Mouse (Mus musculus) hindbrain, embryonic 13.5 days (tissue): ENCODE data around the gene Tceanc. TPM values are rescaled to one million over a fixed set of nuclear protein-coding genes. Genes with fewer than 3 reads are reported as not detected.

Source experiments
- ATAC-seq: fragments of 200-750 bp; cut with Nextera tagmentation; 2 replicates; pipeline ENCODE4 v1.8.0; 2017; ENCODE audit warnings: moderate TSS enrichment; ENCODE audit not compliant: low FRiP score
- H3K27ac ChIP-seq: fragments of 300-500 bp; sonication (generic); 2 replicates; pipeline ENCODE4 v1.5.1; 2015; ENCODE audit warnings: inconsistent platforms, mild to moderate bottlenecking, moderate library complexity
- H3K27me3 ChIP-seq: fragments of 300-500 bp; sonication (generic); 2 replicates; pipeline ENCODE4 v1.6.1; 2015; ENCODE audit warnings: mild to moderate bottlenecking, inconsistent platforms
- H3K36me3 ChIP-seq: fragments of 300-500 bp; sonication (generic); 2 replicates; pipeline ENCODE4 v1.6.1; 2015; ENCODE audit warnings: mild to moderate bottlenecking, inconsistent platforms
- H3K4me1 ChIP-seq: fragments of 300-500 bp; sonication (generic); replicated peaks from 2 replicates; pipeline ENCODE4 v1.6.1; 2015; ENCODE audit warnings: inconsistent platforms
- H3K4me2 ChIP-seq: fragments of 300-500 bp; sonication (generic); 2 replicates; pipeline ENCODE4 v1.6.1; 2015; ENCODE audit warnings: inconsistent platforms, mild to moderate bottlenecking, moderate library complexity
- H3K4me3 ChIP-seq: fragments of 300-500 bp; sonication (generic); 2 replicates; pipeline ENCODE4 v1.5.1; 2015; ENCODE audit warnings: mild to moderate bottlenecking, inconsistent platforms
- H3K9ac ChIP-seq: fragments of 300-500 bp; sonication (generic); 2 replicates; pipeline ENCODE4 v1.6.1; 2015; ENCODE audit warnings: mild to moderate bottlenecking, inconsistent platforms
- H3K9me3 ChIP-seq: fragments of 300-500 bp; sonication (generic); 2 replicates; pipeline ENCODE4 v1.6.1; 2016; ENCODE audit warnings: inconsistent platforms
- WGBS: fragments of 180-500 bp; shearing (Covaris S2); methylation state at CpG from one replicate; pipeline ENCODE4 v1.1.7; 2015; 5-methylcytosine and 5-hydroxymethylcytosine counted together
- polyA plus RNA-seq: library from polyadenylated mRNA; unstranded; fragments of >200 nt; fragmentation: Nextera tagmentation; extraction: Ambion mirVana; gene quantifications from 2 replicates; pipeline ENCODE4 v1.2.1, GENCODE M21; 2015

Tceanc gene
- 8.3 and 8.5 TPM in 2 replicates for polyA plus RNA-seq

DNA sequence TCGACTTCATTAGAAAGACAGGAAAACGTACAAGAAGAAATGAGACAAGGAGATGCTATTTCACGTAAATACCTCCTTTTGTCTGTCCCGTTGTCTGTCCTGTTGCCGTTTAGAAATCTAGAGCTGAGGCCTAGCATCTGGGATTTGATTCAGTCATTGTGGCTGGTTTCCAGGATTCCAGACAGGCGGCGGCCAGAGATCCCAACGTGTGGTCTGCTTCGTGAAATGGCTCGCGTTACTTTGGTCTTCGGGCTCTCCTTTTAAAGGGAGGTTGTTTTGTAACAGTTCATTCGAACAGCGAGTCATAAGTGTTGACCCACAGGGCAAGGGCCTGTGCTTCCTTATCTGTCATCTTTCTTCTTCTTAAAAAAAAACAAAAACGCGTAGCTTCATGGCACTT lies at the start of gene Tceanc:
Tceanc (minus strand) TSS at position 223 of the 400 bp plus-strand sequence.
- no peak for ATAC-seq
- H3K4me1 ChIP-seq = no peaks in the 10 kb centered on the region
- no peak within 1 kb of the TSS for H3K27ac ChIP-seq
- WGBS = 74% methylated on average over 16 of the region's 16 CpGs
- peaks cover 20% of the 10 kb centered on the region; the same call in 1 of the 2 replicates for H3K27me3 ChIP-seq
- H3K36me3 ChIP-seq = no peaks in the 10 kb centered on the region
- no peak within 1 kb of the TSS for H3K4me3 ChIP-seq
- no peak within 1 kb of the TSS for H3K4me2 ChIP-seq
- H3K9ac ChIP-seq = no peak within 1 kb of the TSS
- H3K9me3 ChIP-seq = no peaks in the 10 kb centered on the region

DNA sequence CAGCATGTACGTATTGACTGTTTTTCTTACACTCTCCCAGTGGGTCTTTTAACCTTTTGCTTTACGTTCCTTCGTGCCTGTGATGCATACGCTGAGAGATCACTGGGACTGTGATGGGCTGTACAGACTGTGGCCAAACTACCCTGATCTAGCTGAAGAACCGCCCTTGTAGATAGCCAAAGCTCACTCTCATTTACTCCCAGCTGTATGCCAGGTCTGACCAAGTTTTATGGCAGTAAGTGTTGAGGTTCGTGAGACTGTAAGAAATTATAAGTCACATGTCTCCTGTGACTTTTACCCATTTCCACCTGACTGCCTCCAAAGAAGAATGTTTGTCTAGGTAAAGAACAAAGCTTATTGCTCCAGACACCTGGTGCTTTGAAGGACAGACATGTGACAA lies 47.6 kb upstream of the Tceanc start:
- Histone ChIP-seq H3K4me2 (no peak overlapping the region), H3K9ac (no peak overlapping the region), H3K27me3 (no peaks in the 10 kb centered on the region), H3K4me1 (no peaks in the 10 kb centered on the region), H3K4me3 (no peak overlapping the region), H3K36me3 (no peaks in the 10 kb centered on the region), H3K27ac (no peak overlapping the region), H3K9me3 (no peaks in the 10 kb centered on the region)
- ATAC-seq = no peak
- WGBS = 81% methylated on average over 6 of the region's 6 CpGs

DNA sequence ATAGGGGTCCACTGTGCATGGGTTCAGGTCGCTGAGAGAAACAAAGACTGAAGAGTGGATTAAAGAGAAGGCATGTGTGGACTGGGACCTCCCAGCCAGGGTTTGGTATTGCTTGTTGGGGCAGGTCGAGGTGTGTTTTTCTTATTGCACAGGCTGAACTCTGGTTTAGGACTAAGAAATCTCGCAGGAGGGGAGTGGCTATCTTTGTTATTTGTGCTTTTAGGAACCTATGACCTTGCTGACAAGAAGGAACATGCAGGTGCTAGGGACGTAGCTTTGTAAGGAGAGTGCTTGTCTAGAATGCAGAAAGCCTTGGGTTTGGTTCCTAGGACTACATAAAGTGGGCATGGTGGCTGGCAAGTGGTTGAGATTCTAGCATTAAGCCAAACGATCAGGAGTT lies 47.0 kb upstream of the Tceanc start:
- WGBS = 78% methylated on average over 5 of the region's 5 CpGs
- Histone ChIP-seq H3K4me1 (no peaks in the 10 kb centered on the region), H3K9ac (no peak overlapping the region), H3K27ac (no peak overlapping the region), H3K4me3 (no peak overlapping the region), H3K9me3 (no peaks in the 10 kb centered on the region), H3K36me3 (no peaks in the 10 kb centered on the region), H3K27me3 (no peaks in the 10 kb centered on the region), H3K4me2 (no peak overlapping the region)
- no peak for ATAC-seq

DNA sequence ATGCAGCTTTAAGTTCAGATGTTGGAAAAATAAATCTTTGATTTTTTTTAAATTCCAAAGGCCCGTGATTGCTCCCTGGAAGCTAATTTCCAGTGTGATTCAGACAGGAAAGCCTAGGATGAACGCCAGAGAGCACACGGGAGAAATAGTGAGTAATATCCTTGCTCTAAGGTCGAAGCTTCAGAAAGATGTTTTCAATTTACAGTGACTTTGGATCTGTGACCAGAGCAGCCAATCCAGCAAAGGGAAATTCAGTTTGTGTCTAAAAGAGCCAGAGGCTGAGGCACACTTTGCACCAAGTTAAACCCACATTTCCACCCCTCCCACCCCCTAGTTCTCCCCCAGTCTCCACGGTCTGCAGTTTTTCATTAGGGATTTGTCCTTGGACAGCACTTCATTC lies 46.5 kb upstream of the Tceanc start:
- no peak for ATAC-seq
- Histone ChIP-seq H3K27me3 (no peaks in the 10 kb centered on the region), H3K9ac (no peak overlapping the region), H3K27ac (no peak overlapping the region), H3K4me2 (no peak overlapping the region), H3K4me1 (no peaks in the 10 kb centered on the region), H3K9me3 (no peaks in the 10 kb centered on the region), H3K36me3 (no peaks in the 10 kb centered on the region), H3K4me3 (no peak overlapping the region)
- WGBS = 74% methylated on average over 5 of the region's 5 CpGs

DNA sequence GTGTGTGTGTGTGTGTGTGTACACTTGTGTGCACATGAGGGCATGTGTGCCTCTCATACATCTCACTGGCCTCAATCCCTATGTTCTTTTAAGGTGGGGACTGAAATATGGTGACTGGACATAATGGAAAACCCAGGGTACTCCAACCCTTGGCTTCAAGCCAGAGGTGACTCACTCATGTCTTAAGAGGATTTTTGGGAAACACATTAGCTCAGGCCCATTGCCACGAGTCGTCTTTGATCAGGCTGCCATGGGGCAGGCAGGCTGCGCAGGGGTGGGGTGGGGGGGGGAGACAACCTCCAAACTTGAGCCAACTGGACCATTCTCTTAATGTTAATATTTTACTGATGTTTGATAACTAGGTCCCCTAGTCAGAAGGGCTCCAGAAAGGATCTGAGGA lies 41.0 kb upstream of the Tceanc start:
- H3K27ac ChIP-seq = no peak overlapping the region
- no peak overlapping the region for H3K4me3 ChIP-seq
- no peaks in the 10 kb centered on the region for H3K36me3 ChIP-seq
- WGBS = 74% methylated on average over 3 of the region's 3 CpGs
- H3K9me3 ChIP-seq = no peaks in the 10 kb centered on the region
- ATAC-seq = no peak
- no peak overlapping the region for H3K4me2 ChIP-seq
- no peak overlapping the region for H3K9ac ChIP-seq
- H3K4me1 ChIP-seq = no peaks in the 10 kb centered on the region
- H3K27me3 ChIP-seq = no peaks in the 10 kb centered on the region

DNA sequence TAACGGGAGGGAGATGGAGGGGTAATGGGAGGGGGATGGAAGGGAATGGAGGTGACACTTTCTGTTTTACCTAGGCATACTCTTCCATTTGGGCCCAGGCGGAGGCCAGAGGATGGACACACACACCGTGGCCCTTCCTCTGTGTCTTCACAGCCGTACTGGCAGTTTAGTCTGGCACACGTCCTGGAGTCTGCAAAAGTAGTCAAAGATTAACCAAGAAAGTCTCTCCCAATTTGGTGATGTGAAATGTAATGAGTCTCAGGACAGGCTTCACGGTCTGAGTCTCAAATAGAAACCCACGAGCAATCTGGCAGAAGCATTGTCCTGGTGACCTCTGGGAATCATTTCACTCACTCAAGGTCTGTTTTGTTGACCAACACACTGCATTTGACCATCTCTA lies 34.0 kb upstream of the Tceanc start:
- Histone ChIP-seq H3K4me2 (no peak overlapping the region), H3K27ac (no peak overlapping the region), H3K9ac (no peak overlapping the region), H3K9me3 (no peaks in the 10 kb centered on the region), H3K4me3 (no peak overlapping the region), H3K36me3 (no peaks in the 10 kb centered on the region), H3K27me3 (peaks cover 4% of the 10 kb centered on the region; the same call in 1 of the 2 replicates), H3K4me1 (no peaks in the 10 kb centered on the region)
- 79% methylated on average over 7 of the region's 7 CpGs for WGBS
- no peak for ATAC-seq

DNA sequence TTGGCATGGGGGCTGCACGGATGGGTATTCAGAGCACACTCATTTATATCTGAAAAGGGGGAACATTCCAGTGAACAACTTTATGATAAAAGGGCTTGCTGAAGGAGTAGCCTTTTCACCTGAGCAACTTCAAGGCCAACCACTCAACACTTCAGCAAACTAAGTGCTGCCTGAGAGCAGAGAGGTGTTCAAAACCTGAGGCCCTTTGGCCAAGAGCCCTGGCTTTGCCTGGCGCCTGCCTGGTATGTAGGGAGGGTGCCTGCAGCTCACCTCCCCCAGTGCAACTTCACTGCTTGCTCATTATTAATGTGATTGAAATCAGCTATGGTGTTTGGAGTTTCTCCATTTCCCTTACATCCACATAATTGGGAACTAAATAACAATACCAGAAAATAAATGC lies 28.1 kb upstream of the Tceanc start:
- 79% methylated on average over 2 of the region's 2 CpGs for WGBS
- ATAC-seq = no peak
- no peaks in the 10 kb centered on the region for H3K9me3 ChIP-seq
- H3K4me2 ChIP-seq = no peak overlapping the region
- no peak overlapping the region for H3K27ac ChIP-seq
- H3K4me3 ChIP-seq = no peak overlapping the region
- H3K9ac ChIP-seq = no peak overlapping the region
- H3K36me3 ChIP-seq = no peaks in the 10 kb centered on the region
- H3K4me1 ChIP-seq = no peaks in the 10 kb centered on the region
- peaks cover 4% of the 10 kb centered on the region; the same call in 1 of the 2 replicates for H3K27me3 ChIP-seq

DNA sequence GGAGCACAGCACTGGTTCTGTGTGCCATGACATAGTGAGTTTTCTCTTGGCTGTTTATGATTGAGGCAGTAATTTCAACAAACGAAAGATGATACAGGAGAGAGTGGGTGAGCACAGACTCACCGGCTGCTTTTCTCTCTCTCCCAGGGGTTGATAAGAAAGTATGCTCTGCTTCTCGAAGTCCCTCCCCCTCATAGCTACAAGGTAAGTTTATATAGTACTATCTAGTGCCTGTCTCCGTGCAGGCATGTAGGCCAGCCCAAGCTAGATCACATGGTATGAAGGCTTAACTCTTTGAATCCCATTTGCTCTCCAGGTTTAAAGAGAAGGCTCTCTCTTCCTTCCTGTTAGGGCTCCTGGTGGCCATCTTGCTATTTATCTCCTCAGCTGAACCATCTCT lies 16.8 kb upstream of the Tceanc start:
- peaks cover 18% of the 10 kb centered on the region for H3K27me3 ChIP-seq
- no peak overlapping the region for H3K4me2 ChIP-seq
- H3K4me3 ChIP-seq = no peak overlapping the region
- no peak for ATAC-seq
- no peaks in the 10 kb centered on the region for H3K9me3 ChIP-seq
- 73% methylated on average over 4 of the region's 4 CpGs for WGBS
- H3K27ac ChIP-seq = no peak overlapping the region
- no peaks in the 10 kb centered on the region for H3K36me3 ChIP-seq
- no peaks in the 10 kb centered on the region for H3K4me1 ChIP-seq
- H3K9ac ChIP-seq = no peak overlapping the region

DNA sequence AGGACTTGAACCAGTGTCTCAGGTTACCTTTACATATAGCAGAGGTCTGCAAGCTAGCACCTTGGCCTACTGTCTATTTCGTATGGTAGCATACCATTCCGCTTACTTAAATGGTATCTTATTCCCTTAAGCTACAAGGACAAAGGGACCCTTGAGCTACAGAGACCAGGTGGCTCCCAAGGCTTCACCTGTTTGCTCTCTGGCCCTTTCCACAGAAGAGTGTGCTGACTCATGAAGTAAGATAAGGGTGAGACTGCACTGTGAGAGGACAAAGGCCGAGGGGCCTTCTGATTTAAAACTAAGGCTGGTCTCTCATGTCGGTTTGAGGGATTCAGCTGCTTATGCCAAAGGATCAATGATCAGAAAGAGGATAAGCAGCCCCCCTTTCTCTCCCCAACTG lies 15.1 kb upstream of the Tceanc start:
- ATAC-seq = no peak
- H3K27me3 ChIP-seq = peaks cover 16% of the 10 kb centered on the region
- WGBS = 84% methylated on average over 4 of the region's 4 CpGs

DNA sequence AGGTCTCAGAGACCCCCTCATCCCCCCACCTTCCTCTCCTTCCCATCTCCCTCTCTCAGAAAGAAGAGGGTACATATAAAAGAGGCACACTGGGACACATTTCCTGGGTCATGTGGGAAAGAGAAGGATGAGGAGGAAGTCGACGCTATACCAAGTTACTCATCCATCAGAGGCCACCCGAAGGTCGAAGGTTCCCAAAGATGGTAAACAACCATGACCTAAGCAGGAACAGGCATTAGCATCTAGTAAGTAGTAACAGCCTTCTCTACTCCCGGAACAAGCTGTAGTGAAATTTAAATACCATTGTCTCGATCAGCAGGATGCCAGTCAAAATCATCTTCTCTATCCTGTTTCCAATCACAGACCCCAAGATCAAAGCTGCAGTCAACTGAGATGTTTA lies 13.3 kb upstream of the Tceanc start:
- H3K4me2 ChIP-seq = no peak overlapping the region
- no peaks in the 10 kb centered on the region for H3K36me3 ChIP-seq
- H3K27ac ChIP-seq = no peak overlapping the region
- WGBS = 31% methylated on average over 6 of the region's 6 CpGs
- peaks cover 15% of the 10 kb centered on the region; the same call in 1 of the 2 replicates for H3K27me3 ChIP-seq
- H3K9ac ChIP-seq = no peak overlapping the region
- ATAC-seq = no peak
- no peaks in the 10 kb centered on the region for H3K4me1 ChIP-seq
- H3K4me3 ChIP-seq = no peak overlapping the region
- H3K9me3 ChIP-seq = no peaks in the 10 kb centered on the region

More for the DNA sequence above, 15.1 kb upstream of the Tceanc start:
- Histone ChIP-seq H3K4me3 (no peak overlapping the region), H3K4me1 (no peaks in the 10 kb centered on the region), H3K27ac (no peak overlapping the region), H3K36me3 (no peaks in the 10 kb centered on the region), H3K9me3 (no peaks in the 10 kb centered on the region), H3K9ac (no peak overlapping the region), H3K4me2 (no peak overlapping the region)

DNA sequence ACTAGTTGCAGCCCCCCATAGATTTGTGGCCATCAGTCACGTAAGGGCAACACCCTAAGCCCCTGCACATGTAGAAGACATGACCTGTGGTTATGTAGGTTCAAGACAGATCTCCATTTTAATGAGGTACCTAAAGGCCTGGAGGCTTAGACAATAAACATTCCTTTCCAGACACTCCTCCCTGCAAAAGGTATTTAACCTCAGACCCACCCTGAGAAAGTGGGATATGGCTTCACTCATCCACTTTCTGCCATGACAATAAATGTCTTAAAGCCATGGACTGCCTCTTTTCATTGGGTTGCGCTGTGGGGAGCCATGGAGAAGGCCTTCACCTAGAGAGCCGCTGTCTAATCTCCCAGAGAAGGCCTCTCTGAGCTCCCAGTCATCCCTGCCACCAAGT lies 9.8 kb upstream of the Tceanc start:
- Histone ChIP-seq H3K4me2 (no peak overlapping the region), H3K4me1 (no peaks in the 10 kb centered on the region), H3K9me3 (no peaks in the 10 kb centered on the region), H3K4me3 (no peak overlapping the region), H3K36me3 (no peaks in the 10 kb centered on the region), H3K9ac (no peak overlapping the region), H3K27ac (no peak overlapping the region), H3K27me3 (peaks cover 5% of the 10 kb centered on the region; the same call in 1 of the 2 replicates)
- WGBS = 87% methylated on average over 3 of the region's 3 CpGs
- ATAC-seq = no peak

DNA sequence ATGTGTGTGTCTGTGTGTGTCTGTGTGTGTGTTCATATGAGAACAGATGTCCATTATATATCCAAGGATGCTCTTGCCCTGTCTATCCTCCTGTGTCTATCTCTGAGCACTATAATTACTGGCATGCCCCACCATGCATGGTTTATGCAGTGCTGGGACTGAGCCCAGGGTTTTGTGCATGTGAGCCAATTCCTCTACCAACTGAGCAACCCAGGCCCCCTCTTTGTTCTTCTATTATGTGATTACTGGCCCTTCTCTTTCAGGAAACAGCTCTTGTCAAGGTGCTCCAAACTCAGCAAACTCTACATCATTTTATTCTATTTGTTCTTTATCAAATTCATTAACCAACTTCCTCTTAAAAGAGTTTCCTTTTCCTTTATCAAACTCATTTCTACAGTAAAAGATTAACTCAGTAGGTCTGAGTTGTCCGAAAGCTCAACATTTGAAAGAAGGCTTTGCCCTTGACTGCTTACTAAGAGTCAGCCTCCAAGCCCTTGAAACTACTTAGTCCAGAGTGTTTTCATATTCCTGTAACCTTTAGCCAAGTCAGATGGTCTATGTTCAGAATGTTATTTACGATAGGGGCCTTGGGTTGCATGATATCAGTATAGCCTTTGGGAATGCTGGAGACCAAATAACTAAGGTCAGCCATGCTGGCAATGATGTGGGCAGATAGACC lies 7.4 kb upstream of the Tceanc start:
- Histone ChIP-seq H3K36me3 (no peaks in the 10 kb centered on the region), H3K4me2 (no peak overlapping the region), H3K4me1 (no peaks in the 10 kb centered on the region), H3K27ac (no peak overlapping the region), H3K27me3 (peaks cover 5% of the 10 kb centered on the region; the same call in 1 of the 2 replicates), H3K9me3 (no peaks in the 10 kb centered on the region), H3K4me3 (no peak overlapping the region), H3K9ac (no peak overlapping the region)
- no peak for ATAC-seq
- WGBS = 94% methylated on average over 2 of the region's 2 CpGs

DNA sequence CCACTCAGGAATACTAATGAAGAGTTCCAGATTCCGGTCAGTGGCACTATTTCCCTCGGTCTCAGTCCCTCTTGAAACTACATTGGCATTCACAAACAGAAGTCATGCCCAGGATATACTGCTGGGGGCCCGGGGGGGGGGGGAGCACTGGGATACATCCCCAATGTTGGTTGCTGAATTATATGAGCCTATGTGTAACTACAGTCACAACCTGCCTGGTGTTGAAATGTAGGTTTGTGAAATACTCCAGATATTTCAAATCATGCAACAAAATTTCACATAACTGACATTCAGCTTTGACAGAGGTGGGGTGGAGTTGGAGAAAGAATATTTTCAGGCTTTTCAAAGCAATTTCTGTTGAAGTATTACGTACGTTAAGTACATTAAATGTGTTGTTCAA lies 2.4 kb upstream of the Tceanc start:
- Histone ChIP-seq H3K4me2 (no peak overlapping the region), H3K9ac (no peak overlapping the region), H3K27ac (no peak overlapping the region), H3K9me3 (no peaks in the 10 kb centered on the region), H3K4me1 (no peaks in the 10 kb centered on the region), H3K27me3 (peaks cover 17% of the 10 kb centered on the region; the same call in 1 of the 2 replicates), H3K36me3 (no peaks in the 10 kb centered on the region), H3K4me3 (no peak overlapping the region)
- ATAC-seq = no peak
- WGBS = 81% methylated on average over 5 of the region's 5 CpGs
